Mouse (Mus musculus): ENCODE data around the gene Med19.
"Not testable (repeated sequence)": the region's sequence is repeated elsewhere in the genome, so short reads cannot be mapped to it uniquely, and the experiment has no call there.

Gene Med19

DNA sequence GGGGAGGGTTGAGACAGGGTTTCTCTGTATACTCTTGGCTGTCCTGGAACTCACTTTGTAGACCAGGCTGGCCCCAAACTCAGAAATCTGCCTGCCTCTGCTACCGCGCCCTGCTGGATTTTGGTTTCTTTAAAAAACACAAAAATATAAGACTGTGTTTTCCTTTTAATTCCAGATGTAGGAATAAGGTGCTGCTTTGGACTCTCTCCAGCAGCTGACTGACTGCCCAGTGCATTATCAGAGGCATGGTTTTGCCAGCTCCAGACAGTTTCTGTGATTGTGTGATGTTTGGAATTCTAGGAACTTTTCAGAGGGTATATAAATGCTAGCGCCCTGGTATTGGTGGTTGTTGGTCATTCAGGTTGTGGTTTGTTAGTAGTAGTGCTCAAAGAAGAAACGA lies 39.2 kb downstream of the Med19 start:
- no peak for DNase-seq (ENCODE audit: low read depth, low spot score)

DNA sequence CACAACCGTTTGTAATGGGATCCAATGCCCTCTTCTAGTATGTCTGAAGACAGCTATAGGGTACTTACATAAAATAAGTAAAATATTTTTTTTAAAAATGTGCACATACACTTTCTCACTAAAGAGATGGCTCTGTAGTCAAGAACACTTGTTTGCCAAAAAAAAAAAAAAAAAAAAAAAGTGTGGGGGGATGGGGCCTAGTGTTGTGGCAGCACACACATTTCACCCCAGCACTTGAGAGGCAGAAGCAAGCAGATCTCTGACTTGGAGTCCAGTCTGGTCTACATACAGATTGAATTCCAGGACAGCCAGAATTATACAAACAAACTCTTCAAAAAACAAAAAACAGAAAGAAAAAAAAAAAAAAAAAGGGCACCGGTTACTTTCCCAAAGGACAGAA lies 42.5 kb downstream of the Med19 start:
- no peak for DNase-seq (ENCODE audit: low read depth, low spot score)

- DNase-seq (ENCODE audit: low read depth, low spot score), result no peak
Measured at GRCm38 (mm10) chr2:84721182-84721581, 43.0 kb downstream of the Med19 start.

DNA sequence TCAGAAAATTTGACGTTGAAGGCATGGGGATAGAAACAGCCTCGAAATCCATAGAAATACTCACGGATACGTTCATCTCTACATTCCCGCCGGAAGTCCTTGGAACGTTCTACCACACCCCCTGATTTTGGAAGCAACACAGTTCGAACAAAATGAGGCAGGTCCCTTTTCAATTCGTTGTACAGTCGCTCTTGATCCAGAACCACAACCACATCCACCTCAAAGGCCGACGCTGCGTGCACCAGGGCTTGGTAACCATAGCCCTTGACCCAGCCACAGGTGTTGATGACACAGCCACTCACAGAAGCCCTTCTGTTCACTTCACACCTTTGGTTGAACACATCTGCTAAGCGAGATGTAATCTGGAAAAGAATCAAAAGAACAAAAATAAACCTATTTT lies 45.7 kb downstream of the Med19 start:
- no peak for DNase-seq (ENCODE audit: low read depth, low spot score)

- DNase-seq (ENCODE audit: low read depth, low spot score), result no peak
Measured at GRCm38 (mm10) chr2:84725770-84726169, 47.6 kb downstream of the Med19 start.

DNA sequence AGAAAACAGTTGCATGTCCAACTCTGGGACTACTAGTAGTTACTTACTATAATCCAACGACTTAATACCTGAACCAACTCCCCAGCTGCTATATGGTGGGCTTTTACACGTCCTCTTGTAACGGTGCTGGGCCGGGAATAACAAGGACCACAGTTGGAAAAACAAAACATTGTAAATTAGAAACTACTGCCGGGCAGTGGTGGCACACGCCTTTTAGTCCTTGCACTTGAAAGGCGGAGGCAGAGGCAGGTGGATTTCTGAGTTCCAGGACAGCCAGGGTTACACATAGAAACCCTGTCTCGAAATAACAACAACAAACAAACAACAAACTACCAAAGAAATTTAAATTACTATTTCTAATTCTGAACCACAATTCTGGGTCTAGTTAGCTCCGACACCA lies 48.5 kb downstream of the Med19 start:
- DNase-seq (ENCODE audit: low read depth, low spot score), result no peak

- DNase-seq (ENCODE audit: low read depth, low spot score), result peak; percentile 95
Measured at GRCm38 (mm10) chr2:84727172-84727858, 49.1 kb downstream of the Med19 start, which contains the start of gene Clp1. Gene Clp1 (minus strand): TSS chr2:84727350.

DNA sequence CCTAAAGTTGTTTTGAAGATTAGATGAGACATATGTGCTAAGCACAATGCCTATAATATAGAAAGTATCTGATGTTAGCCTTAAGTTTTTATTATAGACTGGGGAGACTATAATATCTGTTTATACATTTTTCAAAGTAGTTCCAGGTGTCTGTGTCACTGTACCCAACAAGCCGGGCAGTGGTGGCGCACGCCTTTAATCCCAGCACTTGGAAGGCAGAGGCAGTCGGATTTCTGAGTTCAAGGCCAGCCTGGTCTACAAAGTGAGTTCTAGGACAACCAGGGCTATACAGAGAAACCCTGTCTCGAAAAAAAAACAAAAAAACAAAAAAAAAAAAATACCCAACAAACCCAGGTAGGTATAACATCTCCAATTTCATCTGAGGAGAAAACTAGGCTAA lies 50.0 kb downstream of the Med19 start:
- DNase-seq (ENCODE audit: low read depth, low spot score), result not testable (repeated sequence)

DNA sequence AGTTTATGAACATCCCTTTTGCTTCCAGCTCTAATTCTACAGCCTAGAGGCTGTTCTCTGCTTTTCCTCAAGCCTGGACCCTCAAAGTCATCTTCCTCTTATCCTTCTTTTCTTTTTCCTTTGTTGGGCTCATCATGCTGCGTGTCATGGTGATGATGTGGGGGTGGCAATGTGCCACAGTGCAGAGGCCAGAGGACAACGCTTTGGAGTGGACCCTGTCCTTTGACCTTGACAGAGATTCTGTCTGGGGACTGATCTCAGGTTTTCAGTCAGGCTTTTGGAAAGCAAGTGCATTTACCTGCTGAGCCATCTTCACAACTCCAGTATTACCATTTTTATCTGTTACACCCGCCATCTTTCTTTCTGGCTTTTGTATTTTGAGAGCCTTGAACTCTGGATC lies 53.0 kb downstream of the Med19 start:
- DNase-seq (ENCODE audit: low read depth, low spot score), result no peak

DNA sequence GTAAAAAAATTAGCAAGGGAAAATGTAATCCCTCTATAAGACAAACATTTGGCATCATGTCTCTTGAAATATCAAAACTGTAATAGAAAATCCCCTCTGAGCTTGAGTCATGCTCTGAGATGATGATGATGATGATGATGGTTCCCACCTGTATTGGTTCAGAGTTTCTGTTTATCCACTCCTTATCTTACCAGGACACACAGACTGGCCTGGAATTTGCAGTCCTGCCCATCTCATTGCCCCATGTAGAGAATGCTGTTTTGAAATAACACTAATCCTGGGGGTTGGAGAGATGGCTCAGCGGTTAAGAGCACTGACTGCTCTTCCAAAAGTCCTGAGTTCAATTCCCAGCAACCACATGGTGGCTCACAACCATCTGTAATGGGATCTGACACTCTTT lies 54.2 kb downstream of the Med19 start:
- no peak for DNase-seq (ENCODE audit: low read depth, low spot score)

- DNase-seq (ENCODE audit: low read depth, low spot score), result no peak
Measured at GRCm38 (mm10) chr2:84733579-84734300, 55.5 kb downstream of the Med19 start, which contains the start of gene Ypel4. Gene Ypel4 (plus strand): TSS chr2:84734058.

DNA sequence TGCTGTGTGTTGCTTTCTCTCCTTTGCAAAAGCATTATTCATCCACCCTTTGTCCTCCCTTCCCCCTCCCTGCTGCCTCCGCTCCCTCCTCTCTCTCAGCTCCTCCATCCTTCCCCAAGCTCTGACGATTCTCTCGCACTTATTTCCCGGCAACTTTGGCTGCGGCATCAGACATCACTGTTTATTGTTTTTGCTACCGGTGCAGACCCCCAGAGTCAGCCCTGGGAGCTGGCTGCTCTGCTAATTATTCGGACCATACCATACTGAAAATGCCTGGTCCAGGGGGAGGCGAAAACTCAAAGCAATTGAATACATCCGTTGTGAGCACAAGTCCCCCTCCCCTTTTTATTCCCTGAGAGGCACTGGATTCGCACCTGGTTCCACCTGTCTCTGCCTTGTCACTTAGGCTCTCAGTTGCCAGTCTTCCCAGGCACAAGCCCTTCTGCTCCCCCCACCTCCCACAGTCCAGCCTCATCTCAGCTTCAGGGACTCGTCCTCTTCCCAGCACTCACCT lies 56.2 kb downstream of the Med19 start:
- DNase-seq (ENCODE audit: low read depth, low spot score), result no peak

GRCm38 (mm10) chr2:84734919-84735318 lies 56.7 kb downstream of the Med19 start:
- no peak for DNase-seq (ENCODE audit: low read depth, low spot score)

DNA sequence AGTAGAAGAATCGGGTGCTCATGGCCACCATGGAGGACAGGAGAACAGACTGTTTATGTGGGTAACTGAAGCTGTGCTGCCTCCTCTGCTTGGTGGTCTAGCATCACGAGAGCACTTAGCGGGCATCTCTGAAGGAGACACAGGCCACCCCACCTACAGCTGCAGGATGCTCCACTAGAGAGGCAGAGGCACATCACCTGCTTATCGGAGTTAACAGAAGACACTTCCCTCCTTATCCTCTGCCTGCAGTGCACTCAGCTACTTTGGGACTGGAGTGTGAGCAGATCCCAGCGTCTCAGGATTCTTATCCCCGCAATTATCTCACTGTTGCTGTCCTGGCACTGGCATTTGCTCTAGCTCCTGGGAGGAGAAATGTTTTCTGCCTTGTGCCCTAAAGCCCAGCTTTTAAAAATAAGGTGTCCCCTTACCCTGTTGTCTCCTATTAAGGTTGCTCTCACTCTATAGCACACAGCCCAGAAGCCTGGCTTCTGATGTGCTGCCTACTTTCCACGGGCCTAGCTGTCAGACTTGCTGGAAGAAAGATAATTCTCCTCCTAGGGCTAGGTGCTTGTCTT lies 57.2 kb downstream of the Med19 start:
- no peak for DNase-seq (ENCODE audit: low read depth, low spot score)

DNA sequence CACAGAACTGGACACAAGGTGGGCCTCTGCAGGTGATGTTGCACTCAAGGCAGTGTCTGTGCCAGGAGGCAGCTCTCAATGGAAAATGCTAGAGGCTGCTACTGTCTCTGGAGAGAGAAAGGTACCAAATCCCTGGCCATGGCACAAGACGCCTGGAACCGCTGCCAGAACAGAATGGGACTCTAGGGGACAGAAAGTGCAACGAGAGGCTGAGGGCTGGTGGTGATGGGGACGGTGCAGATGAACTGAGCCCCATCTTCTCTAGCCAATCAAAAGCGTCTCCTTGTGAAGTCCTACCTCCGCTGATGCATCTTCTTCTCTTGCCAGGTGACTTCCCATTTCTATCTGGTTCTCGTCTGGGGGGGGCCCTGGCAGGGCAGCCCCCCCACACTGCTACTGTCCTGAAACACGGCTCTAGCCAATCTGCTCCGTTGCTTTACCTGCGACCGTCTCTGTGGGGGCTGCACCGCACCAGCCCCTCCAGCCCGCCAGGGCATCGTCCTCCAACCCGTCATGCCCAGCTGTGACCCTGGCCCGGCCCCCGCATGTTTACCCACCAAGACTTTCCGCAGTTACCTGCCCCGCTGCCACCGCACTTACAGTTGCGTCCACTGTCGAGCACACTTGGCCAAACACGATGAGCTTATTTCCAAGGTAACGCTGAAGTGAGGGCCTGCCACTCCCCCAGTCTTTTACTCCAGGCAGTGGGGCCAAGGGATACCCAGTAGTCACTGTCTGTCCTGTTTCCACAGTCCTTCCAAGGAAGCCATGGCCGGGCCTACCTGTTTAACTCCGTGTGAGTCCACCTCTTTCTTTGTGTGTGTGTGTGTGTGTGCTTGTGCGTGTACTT lies 58.3 kb downstream of the Med19 start:
- no peak for DNase-seq (ENCODE audit: low read depth, low spot score)

DNA sequence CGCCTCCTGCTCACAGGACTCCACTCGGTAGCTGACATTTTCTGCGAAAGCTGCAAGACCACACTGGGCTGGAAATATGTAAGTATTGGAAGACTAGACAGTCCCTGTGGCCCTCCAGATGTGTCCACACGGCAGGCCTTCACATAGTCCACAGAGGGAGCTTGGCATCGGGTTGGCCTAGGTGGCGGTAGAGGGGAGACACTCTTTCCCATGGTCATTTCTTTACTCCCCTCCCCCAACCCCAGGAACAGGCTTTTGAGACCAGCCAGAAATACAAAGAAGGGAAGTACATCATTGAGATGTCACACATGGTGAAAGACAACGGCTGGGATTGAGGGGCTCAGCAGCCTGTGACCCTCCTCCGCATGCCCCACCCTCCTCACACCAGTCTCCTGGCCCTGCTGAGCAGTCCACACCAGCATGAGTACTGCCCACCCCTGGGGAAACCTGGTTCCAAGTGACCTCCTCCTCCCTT lies 59.3 kb downstream of the Med19 start:
- no peak for DNase-seq (ENCODE audit: low read depth, low spot score)
